Mouse (Mus musculus) CH12.LX (cell line): Measurements from ENCODE around the gene Gm10230. TPM values are rescaled to one million over a fixed set of nuclear protein-coding genes. Genes with fewer than 3 reads are reported as not detected.
"Not testable (repeated sequence)": the region's sequence is repeated elsewhere in the genome, so short reads cannot be mapped to it uniquely, and the experiment has no call there.

Experiments
- DNase-seq: peaks from one replicate; pipeline ENCODE4 v3.0.0-alpha.2; 2013; ENCODE audit errors: extremely low read depth
- H3K27ac ChIP-seq: 2 replicates; pipeline ENCODE4 v1.5.1; 2012; ENCODE audit warnings: low read depth, mild to moderate bottlenecking, control low read depth, moderate library complexity; ENCODE audit not compliant: insufficient read depth
- H3K27me3 ChIP-seq: replicated peaks from 2 replicates; pipeline ENCODE3; 2012; ENCODE audit warnings: inconsistent platforms
- H3K36me3 ChIP-seq, 2 experiments: replicated peaks in 1 of 2; 2 replicates each; pipeline versions ENCODE3 to v1.6.1; 2012; ENCODE audit warnings: inconsistent platforms in 1 of 2, low read length in 1 of 2, mild to moderate bottlenecking in 1 of 2, mixed read lengths in 1 of 2, moderate library complexity in 1 of 2; ENCODE audit not compliant: control insufficient read depth in 1 of 2, insufficient read depth in 1 of 2
- H3K4me1 ChIP-seq, 2 experiments: 2 replicates each; pipeline ENCODE4 v1.6.1; 2012; ENCODE audit warnings: inconsistent platforms in 1 of 2, moderate library complexity in 1 of 2; ENCODE audit not compliant: insufficient read depth in 2 of 2, control insufficient read depth in 1 of 2
- H3K4me2 ChIP-seq: 2 replicates; pipeline ENCODE4 v1.6.1; 2012; ENCODE audit warnings: low read depth, mild to moderate bottlenecking, control low read depth; ENCODE audit not compliant: poor library complexity, insufficient read depth, severe bottlenecking
- H3K4me3 ChIP-seq, 3 experiments: fragments of 150-350 bp in 1 of 3; sonication (generic) in 1 of 3; replicated peaks in 1 of 3; 2 replicates each; pipeline versions ENCODE3 to v1.5.1; 2011 to 2012; ENCODE audit warnings: low read depth in 2 of 3, low read length in 2 of 3, mild to moderate bottlenecking in 2 of 3, moderate library complexity in 2 of 3, control low read depth in 1 of 3, improper control_type of control experiment in 1 of 3, inconsistent platforms in 1 of 3, mixed read lengths in 1 of 3; ENCODE audit not compliant: poor library complexity in 1 of 3
- H3K79me2 ChIP-seq: replicated peaks from 2 replicates; pipeline ENCODE4 v1.6.1; 2012; ENCODE audit warnings: mild to moderate bottlenecking, moderate library complexity; ENCODE audit not compliant: control insufficient read depth, poor library complexity, insufficient read depth, severe bottlenecking; ENCODE audit errors: extremely low read depth
- H3K9ac ChIP-seq: 2 replicates; pipeline ENCODE4 v1.6.1; 2012; ENCODE audit warnings: low read depth, mild to moderate bottlenecking, control low read depth, moderate library complexity; ENCODE audit not compliant: insufficient read depth
- H3K9me3 ChIP-seq: replicated peaks from 2 replicates; pipeline ENCODE3; 2012; ENCODE audit warnings: low read length, inconsistent platforms, mixed read lengths
- dilution Hi-C: fragments of 300-500 bp; cut with MboI; formaldehyde crosslinking; loops from 2 replicates; pipeline ENCODE4 v1.14.3; 2020; ENCODE audit warnings: low sequenced_read_pairs; ENCODE audit not compliant: extremely low pct_unique_long_range_greater_than_20kb, extremely low pct_ligation_motif_present
- in situ Hi-C: fragments of 300-500 bp; cut with MboI; formaldehyde crosslinking; loops from 3 replicates; pipeline ENCODE4 v1.14.3; 2019; ENCODE audit warnings: low sequenced_read_pairs, low pct_ligation_motif_present, low pct_unique_long_range_greater_than_20kb, mixed read lengths
- polyA plus RNA-seq: library from polyadenylated mRNA; unstranded; fragments of >175 nt; gene quantifications from 2 replicates; pipeline ENCODE4 v1.2.1, GENCODE M21; 2012; ENCODE audit warnings: low read depth; ENCODE audit not compliant: insufficient read length
- total RNA-seq, 2 experiments: library from RNA; depleted of rRNA; stranded (reverse); fragments of 300-350 nt in 1 of 2; fragments of >200 nt in 1 of 2; gene quantifications; 2 replicates each; pipeline ENCODE4 v1.2.3; 2012 to 2014

The Gm10230 gene
- total RNA-seq (2012; rRNA removed) (not detected in 2 replicates), total RNA-seq (2014; rRNA removed) (not detected in 2 replicates), polyA plus RNA-seq (not detected in 2 replicates)

- H3K27me3 ChIP-seq, H3K79me2 ChIP-seq, H3K36me3 ChIP-seq, H3K9ac ChIP-seq, H3K4me1 ChIP-seq, H3K4me2 ChIP-seq, H3K27ac ChIP-seq, in situ Hi-C loops, H3K9me3 ChIP-seq, dilution Hi-C loops, H3K4me3 ChIP-seq, DNase-seq: not testable (repeated sequence)
These were observed at the start of gene Gm10230 for GRCm38 (mm10) chrX:27494782-27495181. Gm10230 (minus strand) TSS chrX:27494882.
